ENCODE assay signal across 27 mouse cellular contexts in the genomic region with DNA sequence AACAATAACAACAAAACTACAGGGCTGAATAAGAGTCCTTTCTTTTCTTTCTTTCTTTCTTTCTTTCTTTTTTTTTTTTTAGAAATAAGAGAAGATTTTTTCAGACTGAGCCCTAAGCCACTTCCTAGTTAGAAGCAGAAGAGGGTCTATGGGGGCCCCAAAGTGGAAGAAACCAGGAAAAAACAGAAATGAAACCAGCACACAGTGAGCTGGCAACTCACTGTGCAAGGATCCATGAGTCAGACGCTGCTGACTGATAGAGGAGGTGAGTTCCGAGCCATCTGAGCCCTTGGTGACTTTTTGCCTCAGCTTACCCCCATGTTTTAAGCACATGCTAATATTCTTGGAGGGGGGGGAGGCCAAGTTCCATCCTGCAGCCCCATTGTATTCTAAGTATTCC. TPM values are rescaled to one million over a fixed set of nuclear protein-coding genes. Genes with fewer than 3 reads are reported as not detected.
DNase-seq lines count a peak whose midpoint lies in the region; ATAC-seq and TF ChIP-seq lines count a peak whose summit lies in the region.
"Had no signal": no experiment of that assay in that cellular context is flagged by ENCODE, and none has a peak within 500 bp of the region (broad histone marks: within the 10 kb centered on the region; RNA-seq: fewer than 3 reads in every experiment).

No protein-coding gene starts in this region.

- TF ChIP-seq CTCF in bone marrow macrophage, adult 2 months (IDR thresholded peaks at IDR 0.05; ENCODE audit: low read depth, low read length): no peak

- peak; percentile 86 for ATAC-seq in granulocyte monocyte progenitor cell, adult 5-6 weeks (replicated peaks; ENCODE audit: poor library complexity, severe bottlenecking)
- peak; percentile 70 for ATAC-seq in megakaryocyte progenitor cell, adult 5-6 weeks (replicated peaks; ENCODE audit: poor library complexity)
- ATAC-seq in hindbrain, embryonic 16.5 days: no peak
- ATAC-seq: activated CD4-positive, CD25-positive, alpha-beta regulatory T cell, adult 4 months; forebrain, embryonic 14.5 days; forebrain, postnatal 0 days had no signal

- WGBS in embryonic facial prominence, embryonic 10.5 days: 84% methylated on average over 2 of the region's 2 CpGs
- WGBS in hindbrain, embryonic 16.5 days: 79% methylated on average over 2 of the region's 2 CpGs

- H3K4me3 ChIP-seq in bone marrow macrophage, adult 2 months (ENCODE audit: insufficient read depth, low read length): no peak overlapping the region
- no peak overlapping the region for H3K4me3 ChIP-seq in embryonic facial prominence, embryonic 10.5 days
- no peak overlapping the region for H3K4me3 ChIP-seq in hindbrain, embryonic 16.5 days (ENCODE audit: low read length)
- H3K4me3 ChIP-seq: embryonic facial prominence, embryonic 12.5 days; embryonic facial prominence, embryonic 15.5 days; heart, adult 2 months; heart, embryonic 10.5 days; heart, embryonic 13.5 days had no signal

- H3K36me3 ChIP-seq in embryonic facial prominence, embryonic 10.5 days (replicated peaks): no peaks in the 10 kb centered on the region
- H3K36me3 ChIP-seq in hindbrain, embryonic 16.5 days (ENCODE audit: control insufficient read depth, insufficient read depth, low read length): no peaks in the 10 kb centered on the region
- H3K36me3 ChIP-seq: embryonic facial prominence, embryonic 12.5 days; embryonic facial prominence, embryonic 15.5 days; heart, embryonic 10.5 days; heart, embryonic 13.5 days had no signal

- no peak overlapping the region for H3K9ac ChIP-seq in hindbrain, embryonic 16.5 days (ENCODE audit: low read depth, low read length)
- H3K9ac ChIP-seq: embryonic facial prominence, embryonic 12.5 days; embryonic facial prominence, embryonic 15.5 days; forebrain, postnatal 0 days; heart, embryonic 13.5 days; hindbrain, embryonic 14.5 days had no signal

- H3K27ac ChIP-seq in bone marrow macrophage, adult 2 months (ENCODE audit: insufficient read depth, low read depth, low read length): peak overlapping the region; percentile 86
- H3K27ac ChIP-seq in embryonic facial prominence, embryonic 10.5 days (replicated peaks): no peak overlapping the region
- no peak overlapping the region for H3K27ac ChIP-seq in hindbrain, embryonic 16.5 days (ENCODE audit: low read depth, low read length)
- H3K27ac ChIP-seq: embryonic facial prominence, embryonic 12.5 days; embryonic facial prominence, embryonic 15.5 days; heart, adult 2 months; heart, embryonic 10.5 days; heart, embryonic 13.5 days; hindbrain, embryonic 14.5 days had no signal

- H3K9me3 ChIP-seq in embryonic facial prominence, embryonic 10.5 days: 0 out of 2 replicates have a peak, but pooled peaks cover 2% of the 10 kb centered on the region
- no peaks in the 10 kb centered on the region for H3K9me3 ChIP-seq in hindbrain, embryonic 16.5 days (ENCODE audit: control insufficient read depth, low read length)
- H3K9me3 ChIP-seq: embryonic facial prominence, embryonic 12.5 days; embryonic facial prominence, embryonic 15.5 days; heart, embryonic 13.5 days had no signal

- no peak for TF ChIP-seq POLR2A in bone marrow macrophage, adult 2 months (IDR thresholded peaks at IDR 0.05; ENCODE audit: borderline replicate concordance, low read depth, low read length)

- H3K27me3 ChIP-seq in embryonic facial prominence, embryonic 10.5 days (replicated peaks; ENCODE audit: low read depth, poor library complexity, severe bottlenecking): no peaks in the 10 kb centered on the region
- no peaks in the 10 kb centered on the region for H3K27me3 ChIP-seq in hindbrain, embryonic 16.5 days (replicated peaks; ENCODE audit: control insufficient read depth, insufficient read depth, low read length)
- H3K27me3 ChIP-seq: embryonic facial prominence, embryonic 12.5 days; embryonic facial prominence, embryonic 15.5 days; heart, embryonic 13.5 days had no signal

- H3K4me2 ChIP-seq in hindbrain, embryonic 16.5 days (ENCODE audit: low read length): no peak overlapping the region
- H3K4me2 ChIP-seq: embryonic facial prominence, embryonic 12.5 days; embryonic facial prominence, embryonic 15.5 days; heart, embryonic 13.5 days; hindbrain, embryonic 14.5 days had no signal

- DNase-seq in layer of hippocampus, adult 11-12 months (ENCODE audit: low spot score): peak; percentile 3
- no peak for DNase-seq in layer of hippocampus, postnatal 36 days
- no peak for DNase-seq in frontal cortex, adult 2 months (ENCODE audit: extremely low spot score in 1 of 2, low spot score in 1 of 2)
- DNase-seq in embryonic facial prominence, embryonic 10.5 days (ENCODE audit: low spot score): no peak
- DNase-seq: adrenal gland, adult 8-10 months; adrenal gland, postnatal 25 days; B cell, adult 2 months; cerebellum, adult 11 months; cerebellum, adult 2 months; cerebellum, postnatal 10 days; cerebellum, postnatal 36 days; forebrain, postnatal 0 days; gastrocnemius, postnatal 25 days; heart, adult 2 months; heart, postnatal 14 days; heart, postnatal 4 days had no signal

- peaks cover 20% of the 10 kb centered on the region for H3K4me1 ChIP-seq in bone marrow macrophage, adult 2 months (ENCODE audit: control insufficient read depth, insufficient read depth, low read length)
- no peaks in the 10 kb centered on the region for H3K4me1 ChIP-seq in embryonic facial prominence, embryonic 10.5 days
- no peaks in the 10 kb centered on the region for H3K4me1 ChIP-seq in hindbrain, embryonic 16.5 days (ENCODE audit: control insufficient read depth, insufficient read depth, low read depth, low read length)
- H3K4me1 ChIP-seq: embryonic facial prominence, embryonic 12.5 days; embryonic facial prominence, embryonic 15.5 days; heart, embryonic 13.5 days had no signal

RNA-seq across cellular contexts. Expression of a gene that starts 55.2 kb away (rescaled TPM):
- 10 to 100 TPM; 84.8 to 85.5 TPM for total RNA-seq in layer of hippocampus, postnatal 36 days (2021)
- 78.6 and 108 TPM in 2 replicates for polyA plus RNA-seq in bone marrow macrophage, adult 2 months (2012; ENCODE audit: insufficient read depth, insufficient read length, missing spikeins)
- total RNA-seq in granulocyte monocyte progenitor cell, adult 5-6 weeks (2014; fragmentation: Nextera tagmentation): 77.6 and 92.1 TPM in 2 replicates
- total RNA-seq in granulocyte monocyte progenitor cell, adult 5-6 weeks (2017): 53.5 and 64.4 TPM in 2 replicates
- 104 and 106 TPM in 2 replicates for total RNA-seq in megakaryocyte progenitor cell, adult 5-6 weeks (2015)
- 51.3 and 61.7 TPM in 2 replicates for total RNA-seq in megakaryocyte progenitor cell, adult 5-6 weeks (2017)
- 49.2 and 49.5 TPM in 2 replicates for polyA plus RNA-seq in frontal cortex, adult 2 months (2012; rRNA removed)
- polyA plus RNA-seq in embryonic facial prominence, embryonic 10.5 days (2016; fragmentation: Nextera tagmentation; extraction: Ambion mirVana): 87.5 and 92.9 TPM in 2 replicates
- 50.6 and 55.6 TPM in 2 replicates for polyA plus RNA-seq in hindbrain, embryonic 16.5 days (2015; fragmentation: Nextera tagmentation; extraction: Ambion mirVana)
